Mouse (Mus musculus): Measurements from ENCODE around the gene Gabrb2.

The Gabrb2 gene

DNA sequence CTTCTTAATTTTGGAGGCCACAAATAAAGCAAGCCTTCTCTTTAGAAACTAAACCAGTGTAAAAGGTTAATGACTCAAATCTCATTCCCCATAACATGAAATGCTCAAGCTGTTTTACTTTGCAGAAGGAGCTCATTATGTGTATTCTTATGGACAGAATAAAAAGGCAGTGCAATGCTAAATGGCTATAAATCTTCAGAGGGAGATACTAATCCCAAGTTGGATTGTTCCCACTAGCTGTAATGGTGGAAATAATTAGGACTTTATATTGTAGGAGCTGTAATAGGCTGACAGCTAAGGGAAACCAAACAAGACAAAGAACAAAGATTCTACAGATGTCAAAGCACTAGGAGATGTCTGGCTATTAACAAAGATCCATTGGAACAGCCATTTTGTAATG lies 81.6 kb downstream of the Gabrb2 start:
- TF ChIP-seq NANOG (IDR thresholded peaks at IDR 0.05; ENCODE audit: borderline replicate concordance, low read length) (no peak), POU5F1 (IDR thresholded peaks at IDR 0.05; ENCODE audit: borderline replicate concordance, low read length) (no peak), CTCF (conservative IDR thresholded peaks at IDR 0.05; ENCODE audit: low read length) (no peak)
- H3K9me3 ChIP-seq (ENCODE audit: low read length): no peaks in the 10 kb centered on the region
- H3K4me1 ChIP-seq (replicated peaks; ENCODE audit: low read depth, low read length): no peaks in the 10 kb centered on the region
- no peaks in the 10 kb centered on the region for H3K27me3 ChIP-seq (ENCODE audit: insufficient read depth, low read length)
- H3K36me3 ChIP-seq (ENCODE audit: insufficient read depth, low read length): no peaks in the 10 kb centered on the region
- H3K4me3 ChIP-seq (replicated peaks; ENCODE audit: low read length): no peak overlapping the region

DNA sequence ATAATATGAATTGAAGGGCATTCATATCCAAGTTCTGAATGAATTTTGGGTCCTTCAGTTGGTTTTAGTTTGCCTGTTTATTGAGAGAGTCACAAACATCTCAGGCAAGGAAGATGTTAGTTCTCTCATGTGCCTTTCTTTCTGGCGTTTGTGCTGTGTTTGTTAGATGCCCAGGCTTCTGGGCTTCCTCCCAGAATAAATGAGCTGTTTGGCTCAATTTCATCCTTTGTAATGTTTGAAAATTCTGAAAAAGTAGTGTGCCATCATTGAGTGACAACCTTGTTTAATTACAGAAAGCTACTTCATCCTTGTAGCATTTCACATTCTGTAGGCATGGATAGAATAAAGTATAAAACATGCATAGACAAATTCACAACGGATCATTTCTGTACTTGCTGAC lies 85.9 kb downstream of the Gabrb2 start:
- Histone ChIP-seq H3K4me1 (replicated peaks; ENCODE audit: low read depth, low read length) (no peaks in the 10 kb centered on the region), H3K36me3 (ENCODE audit: insufficient read depth, low read length) (no peaks in the 10 kb centered on the region), H3K27me3 (ENCODE audit: insufficient read depth, low read length) (no peaks in the 10 kb centered on the region), H3K9me3 (ENCODE audit: low read length) (no peaks in the 10 kb centered on the region), H3K4me3 (replicated peaks; ENCODE audit: low read length) (no peak overlapping the region)
- no peak for TF ChIP-seq CTCF (conservative IDR thresholded peaks at IDR 0.05; ENCODE audit: low read length)
- no peak for TF ChIP-seq POU5F1 (IDR thresholded peaks at IDR 0.05; ENCODE audit: borderline replicate concordance, low read length)
- no peak for TF ChIP-seq NANOG (IDR thresholded peaks at IDR 0.05; ENCODE audit: borderline replicate concordance, low read length)

DNA sequence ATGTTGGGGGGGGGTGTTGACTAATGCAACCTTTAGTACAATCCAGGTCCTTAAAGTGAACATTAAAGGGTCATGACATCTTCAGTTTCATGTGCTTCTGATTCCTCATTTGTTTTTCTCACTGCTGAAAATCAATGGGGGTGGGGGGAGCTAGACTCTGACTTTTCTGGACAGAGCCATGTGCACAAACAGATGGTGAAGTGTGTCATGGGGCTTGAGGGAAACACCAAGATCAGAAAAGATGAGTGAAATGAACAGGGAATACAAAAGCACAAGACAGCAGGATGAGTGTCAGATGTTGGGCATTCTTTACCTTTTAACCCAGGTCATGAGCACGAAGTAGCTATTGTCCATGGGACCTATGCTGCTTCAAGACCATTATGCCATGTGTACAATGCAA lies 86.4 kb downstream of the Gabrb2 start:
- H3K4me1 ChIP-seq (replicated peaks; ENCODE audit: low read depth, low read length): no peaks in the 10 kb centered on the region
- TF ChIP-seq NANOG (IDR thresholded peaks at IDR 0.05; ENCODE audit: borderline replicate concordance, low read length) (no peak), CTCF (conservative IDR thresholded peaks at IDR 0.05; ENCODE audit: low read length) (no peak), POU5F1 (IDR thresholded peaks at IDR 0.05; ENCODE audit: borderline replicate concordance, low read length) (no peak)
- H3K27me3 ChIP-seq (ENCODE audit: insufficient read depth, low read length): no peaks in the 10 kb centered on the region
- no peaks in the 10 kb centered on the region for H3K36me3 ChIP-seq (ENCODE audit: insufficient read depth, low read length)
- H3K4me3 ChIP-seq (replicated peaks; ENCODE audit: low read length): no peak overlapping the region
- no peaks in the 10 kb centered on the region for H3K9me3 ChIP-seq (ENCODE audit: low read length)

DNA sequence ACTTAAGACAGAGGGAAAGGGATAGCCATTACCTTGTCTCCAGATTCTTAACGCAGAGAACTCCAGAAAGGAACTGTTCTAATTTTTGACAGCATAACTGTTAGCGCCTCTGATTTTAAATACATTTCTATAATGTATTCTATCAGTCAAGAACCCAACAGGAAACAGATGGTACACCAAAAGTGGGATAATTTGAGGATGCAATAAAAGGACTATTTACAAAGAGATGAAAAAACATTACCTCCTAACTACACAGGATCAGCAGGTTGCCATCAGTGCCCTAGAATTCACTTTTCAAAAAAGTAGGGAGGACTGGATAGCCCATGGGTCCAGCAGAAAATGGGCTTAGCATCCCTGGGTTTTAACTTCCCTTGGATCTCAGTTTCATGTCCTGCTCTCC lies 102.4 kb downstream of the Gabrb2 start:
- no peak overlapping the region for H3K4me3 ChIP-seq (replicated peaks; ENCODE audit: low read length)
- TF ChIP-seq CTCF (conservative IDR thresholded peaks at IDR 0.05; ENCODE audit: low read length) (no peak), NANOG (IDR thresholded peaks at IDR 0.05; ENCODE audit: borderline replicate concordance, low read length) (no peak), POU5F1 (IDR thresholded peaks at IDR 0.05; ENCODE audit: borderline replicate concordance, low read length) (no peak)
- no peaks in the 10 kb centered on the region for H3K4me1 ChIP-seq (replicated peaks; ENCODE audit: low read depth, low read length)
- H3K36me3 ChIP-seq (ENCODE audit: insufficient read depth, low read length): no peaks in the 10 kb centered on the region
- H3K27me3 ChIP-seq (ENCODE audit: insufficient read depth, low read length): no peaks in the 10 kb centered on the region
- no peaks in the 10 kb centered on the region for H3K9me3 ChIP-seq (ENCODE audit: low read length)

DNA sequence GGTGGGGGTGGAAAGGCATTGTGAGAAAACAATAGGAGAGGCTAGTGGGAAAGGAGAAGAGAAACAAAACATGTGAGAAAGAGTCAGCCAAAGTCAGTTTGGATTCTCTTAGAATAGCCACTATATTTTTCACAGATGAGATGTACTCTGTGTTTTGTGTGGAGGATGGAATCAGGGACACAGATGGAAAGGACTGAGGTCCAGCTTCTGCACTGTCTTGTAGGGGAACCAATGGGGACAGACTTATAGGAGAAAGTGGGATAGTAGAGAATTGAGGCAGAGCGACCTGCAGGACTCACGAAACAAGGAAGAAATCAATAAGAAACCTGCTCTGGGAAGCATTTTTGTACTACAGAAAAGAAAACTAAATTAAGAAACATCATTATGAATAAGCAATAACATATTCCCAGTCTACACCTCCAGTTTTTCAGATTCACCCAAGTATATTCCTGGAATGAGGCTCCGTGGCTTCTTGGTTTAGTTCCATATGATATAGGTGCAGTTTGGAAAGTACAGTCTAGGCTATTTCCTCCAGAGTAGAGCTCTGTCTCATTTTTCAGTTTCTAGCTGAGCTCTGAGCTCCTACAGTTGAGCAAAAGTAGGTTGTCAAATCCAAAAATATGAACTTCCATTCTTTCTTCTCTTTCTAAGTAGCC lies 108.8 kb downstream of the Gabrb2 start:
- no peaks in the 10 kb centered on the region for H3K27me3 ChIP-seq (ENCODE audit: insufficient read depth, low read length)
- no peak overlapping the region for H3K4me3 ChIP-seq (replicated peaks; ENCODE audit: low read length)
- TF ChIP-seq NANOG (IDR thresholded peaks at IDR 0.05; ENCODE audit: borderline replicate concordance, low read length): no peak
- H3K4me1 ChIP-seq (replicated peaks; ENCODE audit: low read depth, low read length): no peaks in the 10 kb centered on the region
- H3K9me3 ChIP-seq (ENCODE audit: low read length): no peaks in the 10 kb centered on the region
- no peaks in the 10 kb centered on the region for H3K36me3 ChIP-seq (ENCODE audit: insufficient read depth, low read length)

DNA sequence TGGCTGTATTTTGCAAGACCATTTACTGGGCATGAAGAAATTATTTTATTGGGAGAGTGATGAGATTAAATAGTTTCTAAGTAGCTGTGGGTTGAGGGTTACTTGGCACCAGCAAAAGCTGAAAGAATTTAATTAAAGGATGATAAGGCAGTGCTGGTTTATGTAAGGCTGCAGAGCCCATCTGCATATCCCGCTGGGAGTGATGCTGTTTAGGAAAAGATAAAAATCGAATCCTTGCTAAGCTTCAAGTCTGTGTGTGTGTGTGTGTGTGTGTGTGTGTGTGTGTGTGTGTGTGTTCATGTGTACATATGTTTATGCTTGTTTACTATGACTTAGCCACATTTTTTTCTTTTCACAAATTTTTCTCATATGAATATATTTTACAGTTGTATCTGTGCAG lies 113.0 kb downstream of the Gabrb2 start:
- Histone ChIP-seq H3K36me3 (ENCODE audit: insufficient read depth, low read length) (no peaks in the 10 kb centered on the region), H3K4me3 (replicated peaks; ENCODE audit: low read length) (no peak overlapping the region), H3K27me3 (ENCODE audit: insufficient read depth, low read length) (no peaks in the 10 kb centered on the region), H3K9me3 (ENCODE audit: low read length) (no peaks in the 10 kb centered on the region), H3K4me1 (replicated peaks; ENCODE audit: low read depth, low read length) (no peaks in the 10 kb centered on the region)
- no peak for TF ChIP-seq POU5F1 (IDR thresholded peaks at IDR 0.05; ENCODE audit: borderline replicate concordance, low read length)
- no peak for TF ChIP-seq CTCF (conservative IDR thresholded peaks at IDR 0.05; ENCODE audit: low read length)
- no peak for TF ChIP-seq NANOG (IDR thresholded peaks at IDR 0.05; ENCODE audit: borderline replicate concordance, low read length)

DNA sequence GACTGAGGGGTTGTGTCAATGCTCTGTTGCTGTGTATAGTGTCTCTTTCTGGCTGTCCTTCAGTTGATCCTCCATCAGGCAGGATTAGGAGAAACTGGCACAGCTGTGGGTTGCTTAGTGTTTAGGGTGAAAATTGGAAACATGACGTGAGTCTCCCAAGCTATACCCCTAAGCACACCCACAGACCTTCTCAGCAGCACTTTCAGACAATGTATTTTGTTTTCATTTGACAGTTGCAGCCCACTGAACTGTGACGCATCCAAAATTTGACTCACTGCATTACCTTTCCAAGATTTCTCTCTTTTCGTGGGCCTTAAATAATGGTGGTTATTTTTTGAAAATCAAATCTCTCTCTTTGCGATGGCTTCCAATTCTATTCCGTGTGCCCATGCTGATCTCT lies 115.7 kb downstream of the Gabrb2 start:
- no peaks in the 10 kb centered on the region for H3K27me3 ChIP-seq (ENCODE audit: insufficient read depth, low read length)
- no peaks in the 10 kb centered on the region for H3K36me3 ChIP-seq (ENCODE audit: insufficient read depth, low read length)
- TF ChIP-seq NANOG (IDR thresholded peaks at IDR 0.05; ENCODE audit: borderline replicate concordance, low read length): no peak
- no peak for TF ChIP-seq CTCF (conservative IDR thresholded peaks at IDR 0.05; ENCODE audit: low read length)
- TF ChIP-seq POU5F1 (IDR thresholded peaks at IDR 0.05; ENCODE audit: borderline replicate concordance, low read length): no peak
- no peaks in the 10 kb centered on the region for H3K4me1 ChIP-seq (replicated peaks; ENCODE audit: low read depth, low read length)
- no peaks in the 10 kb centered on the region for H3K9me3 ChIP-seq (ENCODE audit: low read length)
- no peak overlapping the region for H3K4me3 ChIP-seq (replicated peaks; ENCODE audit: low read length)

DNA sequence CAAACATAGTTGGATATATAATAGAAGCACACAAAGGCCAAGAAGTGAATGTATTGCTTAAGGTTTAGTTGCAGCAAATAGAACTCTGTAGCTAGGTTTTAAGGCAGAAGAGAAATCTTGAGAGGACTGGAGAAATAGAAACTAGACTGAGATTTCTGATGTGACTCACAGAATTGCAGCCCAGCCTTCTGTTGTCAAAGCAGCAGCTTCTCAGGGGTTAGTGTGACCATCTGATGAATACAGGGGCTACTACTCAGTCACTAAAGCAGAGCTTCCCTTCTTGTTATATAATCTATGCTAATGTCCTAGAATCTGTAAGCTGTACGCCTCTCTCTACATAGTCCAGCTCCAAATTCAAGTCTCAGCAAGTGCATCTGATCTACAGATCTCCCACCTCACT lies 116.3 kb downstream of the Gabrb2 start:
- no peaks in the 10 kb centered on the region for H3K9me3 ChIP-seq (ENCODE audit: low read length)
- no peaks in the 10 kb centered on the region for H3K27me3 ChIP-seq (ENCODE audit: insufficient read depth, low read length)
- no peak overlapping the region for H3K4me3 ChIP-seq (replicated peaks; ENCODE audit: low read length)
- no peak for TF ChIP-seq POU5F1 (IDR thresholded peaks at IDR 0.05; ENCODE audit: borderline replicate concordance, low read length)
- no peak for TF ChIP-seq CTCF (conservative IDR thresholded peaks at IDR 0.05; ENCODE audit: low read length)
- TF ChIP-seq NANOG (IDR thresholded peaks at IDR 0.05; ENCODE audit: borderline replicate concordance, low read length): no peak
- H3K36me3 ChIP-seq (ENCODE audit: insufficient read depth, low read length): no peaks in the 10 kb centered on the region
- no peaks in the 10 kb centered on the region for H3K4me1 ChIP-seq (replicated peaks; ENCODE audit: low read depth, low read length)

DNA sequence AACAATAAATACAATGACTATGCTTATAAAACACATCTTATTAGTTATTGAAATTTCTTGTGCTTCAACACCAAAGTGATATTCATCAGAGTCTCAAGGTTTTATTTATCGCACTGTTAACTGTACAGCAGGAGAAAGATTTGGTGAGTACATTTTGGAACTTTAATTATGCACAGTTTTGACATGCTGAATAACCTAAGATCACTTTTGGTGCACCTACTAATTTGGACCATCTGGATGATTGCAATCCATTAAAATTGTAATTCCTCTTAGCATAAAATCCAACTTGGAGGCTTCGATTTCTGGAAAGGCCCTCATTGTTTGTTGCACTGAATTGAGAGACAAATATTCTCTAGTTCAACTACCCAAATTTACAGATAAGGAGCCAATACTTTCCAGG lies 123.3 kb downstream of the Gabrb2 start:
- Histone ChIP-seq H3K27me3 (ENCODE audit: insufficient read depth, low read length) (no peaks in the 10 kb centered on the region), H3K4me3 (replicated peaks; ENCODE audit: low read length) (no peak overlapping the region), H3K9me3 (ENCODE audit: low read length) (no peaks in the 10 kb centered on the region), H3K36me3 (ENCODE audit: insufficient read depth, low read length) (no peaks in the 10 kb centered on the region), H3K4me1 (replicated peaks; ENCODE audit: low read depth, low read length) (no peaks in the 10 kb centered on the region)
- TF ChIP-seq NANOG (IDR thresholded peaks at IDR 0.05; ENCODE audit: borderline replicate concordance, low read length): no peak
- no peak for TF ChIP-seq POU5F1 (IDR thresholded peaks at IDR 0.05; ENCODE audit: borderline replicate concordance, low read length)
- TF ChIP-seq CTCF (conservative IDR thresholded peaks at IDR 0.05; ENCODE audit: low read length): no peak
